Mouse (Mus musculus) heart, adult 2 months (tissue): ENCODE data around the gene Snf8.
A peak's percentile ranks its signal among the peaks of the same experiment; 100 is the strongest.

Experiments used
- CTCF ChIP-seq: fragments of 200-600 bp; IDR thresholded peaks from 2 replicates; pipeline ENCODE4 v1.8.1; 2022; ENCODE audit warnings: antibody characterized with exemption, mild to moderate bottlenecking, moderate library complexity
- EP300 ChIP-seq: fragments of 200-500 bp; IDR thresholded peaks from 2 replicates; pipeline ENCODE4 v1.6.1; 2011; ENCODE audit warnings: low read depth, low read length, control low read depth; ENCODE audit not compliant: insufficient read depth
- POLR2A ChIP-seq: fragments of 200-500 bp; IDR thresholded peaks from 2 replicates; pipeline ENCODE4 v1.6.1; 2011; ENCODE audit warnings: mild to moderate bottlenecking, low read depth, low read length, control low read depth; ENCODE audit not compliant: insufficient read depth

DNA sequence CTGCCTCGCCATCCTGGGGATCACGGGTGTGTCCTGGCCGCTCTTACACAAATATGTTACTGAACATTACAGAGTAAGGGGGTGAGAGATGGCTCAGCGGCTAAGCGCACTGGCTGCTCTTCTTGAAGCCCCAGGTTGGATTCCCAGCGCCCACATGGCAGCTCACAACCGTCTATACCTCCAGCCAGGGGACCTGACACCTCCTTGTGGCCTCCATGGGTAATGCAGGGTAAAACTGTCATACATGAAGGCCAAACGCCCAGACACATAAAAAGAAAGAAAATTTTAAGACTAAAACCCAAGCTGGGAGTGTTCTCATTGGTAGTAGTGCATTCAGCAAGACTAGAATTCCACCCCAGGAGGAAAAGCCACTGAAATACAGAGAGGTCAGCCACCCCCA, 40.5 kb upstream of the Snf8 start:
- TF ChIP-seq POLR2A = no peak
- 0 out of 2 replicates have a peak, but pooled peaks have one; percentile 1 for TF ChIP-seq CTCF
- no peak for TF ChIP-seq EP300
